Mouse (Mus musculus) left cerebral cortex, postnatal 25 days (tissue): ENCODE data around the gene Wrap53. TPM values are rescaled to one million over a fixed set of nuclear protein-coding genes. Genes with fewer than 3 reads are reported as not detected.

Experiments
- DNase-seq, 2 experiments: peaks; one replicate each; pipeline ENCODE4 v3.0.0; 2022; ENCODE audit warnings: low spot score in 2 of 2, mixed read lengths in 1 of 2
- intact Hi-C: fragments of 180-260 bp; cut with DNase I; formaldehyde crosslinking; loops from one replicate; pipeline ENCODE4 v1.15.1; 2025
- total RNA-seq, 2 experiments: library from RNA; stranded (reverse); gene quantifications; 2 replicates each; pipeline ENCODE4 v1.2.3; 2021

Gene Wrap53
- total RNA-seq, 2 experiments from 2014 or later = 10.1 to 10.4 TPM

GRCm38 (mm10) chr11:69516151-69516640, 63.9 kb downstream of the Wrap53 start:
- no peak for DNase-seq
- intact Hi-C loops = no loop called here

- peak; percentile 47 to 68 for DNase-seq
- intact Hi-C loops = loop anchor here (1.0 to 5.0 kb wide), 4 partner anchors 113 to 322 kb away; no protein-coding TSS in a partner anchor
Measured at GRCm38 (mm10) chr11:69513840-69514239, 66.2 kb downstream of the Wrap53 start.

Other genes with a start within 250 kb of the Wrap53 start
- gene Rnf227, start 239.8 kb downstream of the Wrap53 start, total RNA-seq = 100 to 1,000 TPM; 141 to 143 TPM
- gene Chd3, start 210.8 kb downstream of the Wrap53 start, total RNA-seq = 100 to 1,000 TPM; 449 to 474 TPM
- 100 to 1,000 TPM; 105 to 109 TPM for gene Naa38, start 184.8 kb downstream of the Wrap53 start, total RNA-seq
- 10 to 100 TPM; 35.9 to 41.3 TPM for gene Cyb5d1, start 184.6 kb downstream of the Wrap53 start, total RNA-seq
- 1 to 10 TPM; 3.6 to 3.8 TPM for gene Tmem88, start 182.0 kb downstream of the Wrap53 start, total RNA-seq
- 10 to 100 TPM; 23.3 to 25.3 TPM for gene Kdm6b, start 166.6 kb downstream of the Wrap53 start, total RNA-seq
- 1 to 10 TPM; 3.0 to 3.6 TPM for gene Dnah2, start 31.1 kb downstream of the Wrap53 start, total RNA-seq
- gene Efnb3, start 20.1 kb downstream of the Wrap53 start, total RNA-seq = 10 to 100 TPM; 57.5 to 60.4 TPM
- gene Trp53, start 104 bp upstream of the Wrap53 start, total RNA-seq = 10 to 100 TPM; 18.7 to 21.1 TPM
- gene Atp1b2, start 25.7 kb upstream of the Wrap53 start, total RNA-seq = 100 to 1,000 TPM; 403 to 438 TPM
- gene Shbg, start 37.6 kb upstream of the Wrap53 start, total RNA-seq = not detected
- gene Sat2, start 41.8 kb upstream of the Wrap53 start, total RNA-seq = 1 to 10 TPM; 7.4 to 7.7 TPM
- gene Fxr2, start 52.7 kb upstream of the Wrap53 start, total RNA-seq = 100 to 1,000 TPM; 122 to 133 TPM
- not detected for gene Sox15, start 75.1 kb upstream of the Wrap53 start, total RNA-seq
- 10 to 100 TPM; 59.1 to 59.7 TPM for gene Mpdu1, start 82.4 kb upstream of the Wrap53 start, total RNA-seq
- 10 to 100 TPM; 17.5 to 19.6 TPM for gene Cd68, start 85.9 kb upstream of the Wrap53 start, total RNA-seq
- gene Eif4a1, start 92.2 kb upstream of the Wrap53 start, total RNA-seq = 100 to 1,000 TPM; 323 to 328 TPM
- 10 to 100 TPM; 94.3 to 97.5 TPM for gene Senp3, start 101.8 kb upstream of the Wrap53 start, total RNA-seq
- gene Tnfsf13, start 105.5 kb upstream of the Wrap53 start, total RNA-seq = 1 to 10 TPM; 2.0 to 2.7 TPM
- gene Tnfsf12, start 115.6 kb upstream of the Wrap53 start, total RNA-seq = 1 to 10 TPM; 8.6 to 8.9 TPM
- gene Tnfsfm13, start 115.8 kb upstream of the Wrap53 start, total RNA-seq = 1 to 10 TPM; 1.9 to 2.2 TPM
- gene Polr2a, start 178.4 kb upstream of the Wrap53 start, total RNA-seq = 10 to 100 TPM; 53.3 to 53.6 TPM
- gene Slc35g3, start 181.7 kb upstream of the Wrap53 start, total RNA-seq = not detected
- gene Zbtb4, start 185.7 kb upstream of the Wrap53 start, total RNA-seq = 100 to 1,000 TPM; 110 to 114 TPM
- gene Chrnb1, start 215.7 kb upstream of the Wrap53 start, total RNA-seq = 1 to 10 TPM; 1.3 to 2.0 TPM
- 10 to 100 TPM; 14.9 to 17.2 TPM for gene Fgf11, start 221.6 kb upstream of the Wrap53 start, total RNA-seq
- gene Tmem102, start 225.4 kb upstream of the Wrap53 start, total RNA-seq = not detected
- gene Gm39566, start 235.0 kb upstream of the Wrap53 start, total RNA-seq = not detected
- not detected for gene Spem2, start 238.2 kb upstream of the Wrap53 start, total RNA-seq
- gene Spem1, start 241.9 kb upstream of the Wrap53 start, total RNA-seq = under 1 TPM in 1 of 2 experiments, not detected in 1; 0.43 TPM